Mouse (Mus musculus) Muller cell, postnatal 12 days (primary cell): ENCODE measurements at regions not wholly inside any gene's neighbourhood (a gene's known extent, or its start where the extent isn't known, plus 50 kb on each side); places are given as distances from the start of the nearest gene placed in this dataset.
A peak's percentile ranks its signal among the peaks of the same experiment; 100 is the strongest.
"Not testable (repeated sequence)": the region's sequence is repeated elsewhere in the genome, so short reads cannot be mapped to it uniquely, and the experiment has no call there.

Source experiments
- DNase-seq: peaks from one replicate; pipeline ENCODE4 v3.0.0-alpha.2; 2015; ENCODE audit errors: inconsistent ontology term

- peak; percentile 40 for DNase-seq
These were observed 122.0 kb upstream of the Mettl15 start for GRCm38 (mm10) chr2:109402556-109402955.

GRCm38 (mm10) chr2:109404262-109404661, 123.7 kb upstream of the Mettl15 start:
- DNase-seq = no peak

GRCm38 (mm10) chr2:109406591-109407079, 126.1 kb upstream of the Mettl15 start:
- DNase-seq = no peak

- DNase-seq = peak; percentile 89
These were observed 139.6 kb upstream of the Mettl15 start for GRCm38 (mm10) chr2:109420098-109420497.

GRCm38 (mm10) chr2:109431183-109431582, 150.6 kb upstream of the Mettl15 start:
- no peak for DNase-seq

GRCm38 (mm10) chr2:109442551-109443120, 162.1 kb upstream of the Mettl15 start:
- peak; percentile 60 for DNase-seq

GRCm38 (mm10) chr2:109443521-109444066, 163.0 kb upstream of the Mettl15 start:
- DNase-seq = no peak

GRCm38 (mm10) chr2:109462246-109462645, 181.7 kb upstream of the Mettl15 start:
- DNase-seq = not testable (repeated sequence)

- DNase-seq = no peak
These were observed 190.2 kb upstream of the Bdnf start for GRCm38 (mm10) chr2:109484306-109484705.

GRCm38 (mm10) chr2:109487591-109487990, 186.9 kb upstream of the Bdnf start:
- DNase-seq = no peak

GRCm38 (mm10) chr2:109502186-109502585, 172.3 kb upstream of the Bdnf start:
- DNase-seq = peak; percentile 17

- no peak for DNase-seq
These were observed 169.6 kb upstream of the Bdnf start for GRCm38 (mm10) chr2:109504906-109505305.

GRCm38 (mm10) chr2:109510070-109510979, 164.2 kb upstream of the Bdnf start:
- DNase-seq = peak; percentile 80

- DNase-seq = no peak
These were observed 163.4 kb upstream of the Bdnf start for GRCm38 (mm10) chr2:109511142-109511541.

- peak; percentile 70 for DNase-seq
These were observed 155.2 kb upstream of the Bdnf start for GRCm38 (mm10) chr2:109519261-109519660.

- DNase-seq = peak; percentile 81
These were observed 154.0 kb upstream of the Bdnf start for GRCm38 (mm10) chr2:109520471-109520870.

- DNase-seq = no peak
These were observed 135.0 kb upstream of the Bdnf start for GRCm38 (mm10) chr2:109539519-109539918.

- peak; percentile 27 for DNase-seq
These were observed 127.9 kb upstream of the Bdnf start for GRCm38 (mm10) chr2:109546486-109547115.

GRCm38 (mm10) chr2:109554644-109555043, 119.9 kb upstream of the Bdnf start:
- DNase-seq = no peak

- DNase-seq = peak; percentile 96
These were observed 115.1 kb upstream of the Bdnf start for GRCm38 (mm10) chr2:109559088-109560030.

- peak; percentile 53 for DNase-seq
These were observed 111.5 kb upstream of the Bdnf start for GRCm38 (mm10) chr2:109562996-109563395.
